Mouse (Mus musculus) forebrain, embryonic 16.5 days (tissue): ENCODE results near the gene Gm47955. TPM values are rescaled to one million over a fixed set of nuclear protein-coding genes. Genes with fewer than 3 reads are reported as not detected.
"Not testable (repeated sequence)": the region's sequence is repeated elsewhere in the genome, so short reads cannot be mapped to it uniquely, and the experiment has no call there.

ENCODE experiments used
- ATAC-seq: fragments of 200-750 bp; cut with Nextera tagmentation; 2 replicates; pipeline ENCODE4 v1.8.0; 2017; ENCODE audit warnings: mild to moderate bottlenecking, moderate library complexity
- H3K27ac ChIP-seq: fragments of 300-500 bp; sonication (generic); 2 replicates; pipeline ENCODE4 v1.5.1; 2014; ENCODE audit warnings: low read length, control low read depth
- H3K27me3 ChIP-seq: fragments of 300-500 bp; sonication (generic); replicated peaks from 2 replicates; pipeline ENCODE4 v1.6.1; 2014; ENCODE audit warnings: low read length; ENCODE audit not compliant: control insufficient read depth, insufficient read depth
- H3K36me3 ChIP-seq: fragments of 300-500 bp; sonication (generic); 2 replicates; pipeline ENCODE4 v1.6.1; 2014; ENCODE audit not compliant: control insufficient read depth, insufficient read depth
- H3K4me1 ChIP-seq: fragments of 300-500 bp; sonication (generic); replicated peaks from 2 replicates; pipeline ENCODE4 v1.6.1; 2014; ENCODE audit warnings: low read length; ENCODE audit not compliant: control insufficient read depth, insufficient read depth
- H3K4me2 ChIP-seq: fragments of 300-500 bp; sonication (generic); 2 replicates; pipeline ENCODE4 v1.6.1; 2014; ENCODE audit warnings: mild to moderate bottlenecking, low read length, control low read depth
- H3K4me3 ChIP-seq: fragments of 300-500 bp; sonication (generic); replicated peaks from 2 replicates; pipeline ENCODE4 v1.5.1; 2014; ENCODE audit warnings: mild to moderate bottlenecking, low read length, control low read depth
- H3K9ac ChIP-seq: fragments of 300-500 bp; sonication (generic); replicated peaks from 2 replicates; pipeline ENCODE4 v1.6.1; 2014; ENCODE audit warnings: low read depth, low read length, control low read depth
- H3K9me3 ChIP-seq: fragments of 300-500 bp; sonication (generic); 2 replicates; pipeline ENCODE4 v1.6.1; 2016; ENCODE audit warnings: low read length; ENCODE audit not compliant: control insufficient read depth
- WGBS: fragments of 180-500 bp; shearing (Covaris S2); extraction: QIAGEN DNeasy Blood & Tissue Kit; methylation state at CpG from one replicate; pipeline ENCODE4 v1.1.7; 2014; 5-methylcytosine and 5-hydroxymethylcytosine counted together
- polyA plus RNA-seq: library from polyadenylated mRNA; unstranded; fragments of >200 nt; fragmentation: Nextera tagmentation; extraction: Ambion mirVana; gene quantifications from 2 replicates; pipeline ENCODE4 v1.2.1, GENCODE M21; 2015

The Gm47955 gene
- polyA plus RNA-seq, 1 experiment from 2014 or later, result not detected

DNA sequence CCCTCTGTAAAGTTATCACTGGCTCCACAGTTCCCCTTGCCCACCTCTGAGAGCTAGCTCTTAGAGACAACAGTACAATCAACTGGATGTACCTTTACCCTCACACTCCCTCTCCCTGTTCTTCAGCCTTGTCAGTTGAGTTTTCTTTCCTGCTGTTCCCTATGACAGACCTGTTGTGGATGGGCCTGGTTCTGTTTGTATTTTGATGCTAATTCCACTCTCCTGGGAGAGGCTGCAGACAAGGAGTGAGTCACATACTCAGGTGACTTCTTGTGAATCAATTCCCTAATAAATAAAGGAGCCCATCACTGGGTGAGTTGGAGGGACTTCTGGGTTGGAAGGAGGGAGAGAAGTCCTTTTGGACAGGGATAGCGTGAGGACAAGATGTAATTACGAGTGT, 11.5 kb upstream of the Gm47955 start:
- no peak overlapping the region for H3K4me3 ChIP-seq
- H3K36me3 ChIP-seq, result no peaks in the 10 kb centered on the region
- H3K9ac ChIP-seq, result no peak overlapping the region
- no peak overlapping the region for H3K4me2 ChIP-seq
- no peaks in the 10 kb centered on the region for H3K9me3 ChIP-seq
- no peaks in the 10 kb centered on the region for H3K4me1 ChIP-seq
- H3K27me3 ChIP-seq, result no peaks in the 10 kb centered on the region
- 86% methylated on average over 2 of the region's 2 CpGs for WGBS
- no peak for ATAC-seq
- no peak overlapping the region for H3K27ac ChIP-seq

DNA sequence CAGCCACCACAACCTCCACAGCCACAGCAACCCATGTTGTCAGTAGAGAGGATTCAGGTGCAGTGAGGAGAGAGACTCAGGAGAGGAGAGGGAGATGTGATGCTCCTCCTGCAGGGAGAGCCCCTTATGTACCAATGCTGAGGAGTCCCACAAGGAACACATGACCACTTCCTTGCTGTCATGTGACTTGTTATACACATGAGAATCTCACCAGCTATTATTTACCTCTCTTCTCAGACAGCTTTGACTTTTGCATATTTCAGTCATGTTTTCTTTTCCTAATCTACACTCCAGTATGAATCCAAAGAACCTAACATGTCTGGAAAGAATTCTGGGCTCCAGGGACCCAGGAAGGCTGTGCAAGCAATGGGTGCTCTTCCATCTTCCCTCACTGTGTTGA, 4.2 kb upstream of the Gm47955 start, which contains the start of gene Gm7544:
Gene Gm7544, minus strand, starts transcription at position 101 of the 400 bp plus-strand sequence.
- not testable (repeated sequence) for H3K4me1 ChIP-seq, H3K4me3 ChIP-seq, H3K36me3 ChIP-seq, ATAC-seq, H3K27ac ChIP-seq, H3K4me2 ChIP-seq, H3K27me3 ChIP-seq, H3K9ac ChIP-seq, H3K9me3 ChIP-seq

- no peak for ATAC-seq
- H3K9ac ChIP-seq, result no peak overlapping the region
- H3K9me3 ChIP-seq, result no peaks in the 10 kb centered on the region
- no peaks in the 10 kb centered on the region for H3K36me3 ChIP-seq
- no peak overlapping the region for H3K4me3 ChIP-seq
- no peak overlapping the region for H3K27ac ChIP-seq
- H3K4me1 ChIP-seq, result no peaks in the 10 kb centered on the region
- 81% methylated on average over 3 of the region's 3 CpGs for WGBS
- no peaks in the 10 kb centered on the region for H3K27me3 ChIP-seq
- no peak overlapping the region for H3K4me2 ChIP-seq
Measured at GRCm38 (mm10) chr1:82966413-82966812, 6.3 kb downstream of the Gm47955 start.

- WGBS, result 74% methylated on average over 4 of the region's 4 CpGs
- Histone ChIP-seq H3K4me1 (no peaks in the 10 kb centered on the region), H3K27me3 (no peaks in the 10 kb centered on the region), H3K9ac (no peak overlapping the region), H3K9me3 (no peaks in the 10 kb centered on the region), H3K27ac (no peak overlapping the region), H3K4me3 (no peak overlapping the region), H3K36me3 (no peaks in the 10 kb centered on the region), H3K4me2 (no peak overlapping the region)
- no peak for ATAC-seq
Measured at GRCm38 (mm10) chr1:82972046-82972445, 12.0 kb downstream of the Gm47955 start.

DNA sequence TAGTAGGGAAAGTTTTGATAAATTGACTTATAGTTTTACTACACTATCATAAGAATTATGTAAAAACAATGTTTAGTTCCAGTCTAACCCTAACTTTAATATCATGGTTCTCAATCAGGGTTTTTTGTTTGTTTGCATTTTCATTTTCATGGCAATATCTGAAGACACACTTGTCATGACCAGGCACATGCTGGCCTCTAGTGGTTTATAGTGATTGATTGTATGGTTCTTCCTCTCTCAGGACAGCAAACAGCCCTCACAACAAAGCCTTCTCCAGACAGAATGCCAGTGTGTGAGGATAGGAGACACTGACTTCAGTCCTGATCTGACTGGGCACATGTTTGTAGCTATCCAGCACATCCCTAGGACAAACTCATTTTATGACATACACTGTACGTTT, 13.2 kb downstream of the Gm47955 start:
- 75% methylated on average over 1 of the region's 1 CpGs for WGBS
- ATAC-seq, result no peak
- H3K27ac ChIP-seq, result no peak overlapping the region

DNA sequence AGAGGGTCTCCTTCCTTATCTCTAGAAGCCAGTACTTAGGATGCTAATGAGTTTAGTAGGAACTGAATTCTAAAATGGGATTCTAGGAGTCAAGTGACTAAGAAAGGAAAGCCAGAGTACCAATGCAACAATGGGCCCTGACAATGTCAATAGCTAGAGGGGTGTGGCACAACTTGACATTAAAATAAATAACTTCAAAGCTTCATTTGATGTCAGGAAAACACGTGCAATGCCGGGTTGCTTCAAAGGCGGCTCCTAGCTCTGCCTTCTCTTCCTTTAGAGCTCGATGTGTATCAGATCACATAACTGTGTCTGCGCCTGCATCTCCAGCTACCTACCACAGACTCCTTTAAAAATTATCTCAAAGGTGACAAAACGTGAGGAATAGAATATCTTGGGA, 13.8 kb downstream of the Gm47955 start:
- Histone ChIP-seq H3K9me3 (no peaks in the 10 kb centered on the region), H3K4me2 (no peak overlapping the region), H3K36me3 (no peaks in the 10 kb centered on the region), H3K4me3 (no peak overlapping the region), H3K27me3 (no peaks in the 10 kb centered on the region), H3K9ac (no peak overlapping the region), H3K27ac (no peak overlapping the region), H3K4me1 (no peaks in the 10 kb centered on the region)
- ATAC-seq, result no peak
- WGBS, result 83% methylated on average over 6 of the region's 6 CpGs

More for the DNA sequence above, 13.2 kb downstream of the Gm47955 start:
- no peak overlapping the region for H3K4me3 ChIP-seq
- H3K9ac ChIP-seq, result no peak overlapping the region
- no peaks in the 10 kb centered on the region for H3K9me3 ChIP-seq
- no peaks in the 10 kb centered on the region for H3K27me3 ChIP-seq
- no peaks in the 10 kb centered on the region for H3K36me3 ChIP-seq
- H3K4me2 ChIP-seq, result no peak overlapping the region
- no peaks in the 10 kb centered on the region for H3K4me1 ChIP-seq

DNA sequence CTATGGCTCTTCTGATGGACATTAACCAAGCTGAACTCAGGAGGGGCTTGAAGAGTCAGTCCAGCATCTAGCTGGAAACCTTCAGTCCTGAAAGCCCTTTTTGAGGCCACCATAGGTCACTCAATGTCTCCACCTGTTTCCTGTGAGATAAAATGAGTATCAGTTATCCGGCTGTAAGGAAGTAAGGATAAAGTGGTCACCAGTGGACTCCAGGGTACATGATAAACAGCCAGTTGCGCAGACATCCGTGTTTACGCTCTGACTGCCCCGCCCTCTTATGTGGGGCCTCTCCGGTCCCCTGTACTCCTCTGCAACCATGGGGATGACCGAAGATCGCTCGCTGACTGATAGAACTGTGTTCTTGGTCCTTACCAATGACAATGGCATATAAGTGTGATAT, 14.3 kb downstream of the Gm47955 start:
- no peak overlapping the region for H3K9ac ChIP-seq
- no peak overlapping the region for H3K4me2 ChIP-seq
- no peaks in the 10 kb centered on the region for H3K4me1 ChIP-seq
- H3K27ac ChIP-seq, result no peak overlapping the region
- no peaks in the 10 kb centered on the region for H3K9me3 ChIP-seq
- 91% methylated on average over 9 of the region's 9 CpGs for WGBS
- H3K36me3 ChIP-seq, result no peaks in the 10 kb centered on the region
- ATAC-seq, result no peak
- H3K27me3 ChIP-seq, result no peaks in the 10 kb centered on the region
- no peak overlapping the region for H3K4me3 ChIP-seq

DNA sequence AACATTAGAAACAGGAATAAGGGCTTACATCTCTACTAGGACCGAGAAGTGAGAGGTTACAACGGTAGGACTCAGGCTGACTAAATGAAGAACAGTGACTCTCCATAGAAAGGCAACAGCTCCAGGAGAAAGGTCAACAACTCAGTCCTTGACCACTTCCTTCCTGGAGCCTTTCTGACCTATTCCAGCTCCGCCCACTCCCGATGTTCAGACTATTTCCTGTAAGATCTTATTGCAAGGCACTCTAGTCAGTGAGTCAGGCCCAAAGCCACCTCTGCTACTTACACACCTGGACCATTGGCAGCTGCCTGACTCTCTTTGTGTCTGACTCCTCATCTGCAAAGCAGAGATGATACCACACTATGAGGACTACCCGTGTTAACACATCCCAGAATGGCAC, 15.7 kb downstream of the Gm47955 start:
- Histone ChIP-seq H3K9me3 (no peaks in the 10 kb centered on the region), H3K4me3 (no peak overlapping the region), H3K4me1 (no peaks in the 10 kb centered on the region), H3K27me3 (no peaks in the 10 kb centered on the region), H3K9ac (no peak overlapping the region), H3K4me2 (no peak overlapping the region), H3K27ac (no peak overlapping the region), H3K36me3 (no peaks in the 10 kb centered on the region)
- WGBS, result 88% methylated on average over 5 of the region's 5 CpGs
- ATAC-seq, result no peak

- H3K9ac ChIP-seq, result no peak overlapping the region
- no peaks in the 10 kb centered on the region for H3K9me3 ChIP-seq
- no peaks in the 10 kb centered on the region for H3K4me1 ChIP-seq
- H3K27ac ChIP-seq, result no peak overlapping the region
- no peak overlapping the region for H3K4me3 ChIP-seq
- no peaks in the 10 kb centered on the region for H3K36me3 ChIP-seq
- no peak for ATAC-seq
- no peak overlapping the region for H3K4me2 ChIP-seq
- H3K27me3 ChIP-seq, result no peaks in the 10 kb centered on the region
Measured at GRCm38 (mm10) chr1:82977840-82978239, 17.8 kb downstream of the Gm47955 start.

GRCm38 (mm10) chr1:82986738-82987137, 26.7 kb downstream of the Gm47955 start:
- no peak for ATAC-seq
- no peaks in the 10 kb centered on the region for H3K4me1 ChIP-seq
- H3K4me3 ChIP-seq, result no peak overlapping the region
- H3K4me2 ChIP-seq, result no peak overlapping the region
- WGBS, result 87% methylated on average over 6 of the region's 6 CpGs
- no peaks in the 10 kb centered on the region for H3K36me3 ChIP-seq
- no peaks in the 10 kb centered on the region for H3K9me3 ChIP-seq
- no peak overlapping the region for H3K9ac ChIP-seq
- no peaks in the 10 kb centered on the region for H3K27me3 ChIP-seq
- no peak overlapping the region for H3K27ac ChIP-seq
